Mouse (Mus musculus): ENCODE results near the gene Lef1. TPM values are rescaled to one million over a fixed set of nuclear protein-coding genes. Genes with fewer than 3 reads are reported as not detected.

Lef1 gene
- total RNA-seq, 1 experiment: 11.1 TPM

DNA sequence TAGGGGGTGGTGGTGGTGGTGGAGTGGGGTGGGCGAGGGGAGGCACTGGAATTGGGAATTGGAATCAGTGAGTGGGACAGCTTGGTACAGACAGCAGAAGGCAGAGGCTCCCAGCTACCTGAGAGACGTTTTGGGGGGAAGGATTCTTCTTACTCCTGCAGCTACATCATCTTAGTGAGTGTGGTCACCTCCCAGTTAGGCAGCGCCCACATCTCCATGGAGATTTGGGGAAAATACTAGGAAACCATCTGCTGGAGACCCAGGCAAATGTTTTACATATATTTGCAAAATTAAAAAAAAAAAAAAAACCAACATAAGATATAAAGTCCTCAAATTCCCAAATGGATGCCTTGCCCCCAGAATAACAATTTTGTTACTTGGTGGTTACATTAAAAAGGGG is 88.7 kb downstream of the Lef1 start:
- DNase-seq (ENCODE audit: low read depth, low spot score): no peak
- Histone ChIP-seq H3K9ac (ENCODE audit: insufficient read depth, low read depth, low read length, poor library complexity, severe bottlenecking) (no peak overlapping the region), H3K27ac (ENCODE audit: insufficient read depth, low read depth, low read length, poor library complexity, severe bottlenecking) (no peak overlapping the region), H3K4me3 (ENCODE audit: insufficient read depth in 1 of 2, low read depth in 1 of 2, low read length in 2 of 2, poor library complexity in 1 of 2, severe bottlenecking in 1 of 2) (no peak overlapping the region), H3K4me1 (ENCODE audit: control insufficient read depth in 2 of 2, insufficient read depth in 2 of 2, low read length in 2 of 2, poor library complexity in 1 of 2) (peaks cover 0 to 7% of the 10 kb centered on the region in 2 experiments; a peak in 2 of 4 replicates), H3K9me3 (ENCODE audit: control insufficient read depth, insufficient read depth, low read depth, low read length) (no peaks in the 10 kb centered on the region), H3K36me3 (ENCODE audit: control insufficient read depth, insufficient read depth, low read length, poor library complexity, severe bottlenecking) (peaks cover 1% of the 10 kb centered on the region; the same call in 1 of the 2 replicates)
- in situ Hi-C loops (cut with MboI; ENCODE audit: low sequenced_read_pairs in 2 of 2, unreplicated experiment in 2 of 2): no loop called here
- no peak for TF ChIP-seq ZC3H11A (IDR thresholded peaks at IDR 0.05; ENCODE audit: borderline replicate concordance, low read depth, low read length)
- no peak for TF ChIP-seq ZNF384 (IDR thresholded peaks at IDR 0.05; ENCODE audit: low read depth, low read length)
- TF ChIP-seq HCFC1 (IDR thresholded peaks at IDR 0.05; ENCODE audit: borderline replicate concordance, insufficient read depth, low read length): no peak

DNA sequence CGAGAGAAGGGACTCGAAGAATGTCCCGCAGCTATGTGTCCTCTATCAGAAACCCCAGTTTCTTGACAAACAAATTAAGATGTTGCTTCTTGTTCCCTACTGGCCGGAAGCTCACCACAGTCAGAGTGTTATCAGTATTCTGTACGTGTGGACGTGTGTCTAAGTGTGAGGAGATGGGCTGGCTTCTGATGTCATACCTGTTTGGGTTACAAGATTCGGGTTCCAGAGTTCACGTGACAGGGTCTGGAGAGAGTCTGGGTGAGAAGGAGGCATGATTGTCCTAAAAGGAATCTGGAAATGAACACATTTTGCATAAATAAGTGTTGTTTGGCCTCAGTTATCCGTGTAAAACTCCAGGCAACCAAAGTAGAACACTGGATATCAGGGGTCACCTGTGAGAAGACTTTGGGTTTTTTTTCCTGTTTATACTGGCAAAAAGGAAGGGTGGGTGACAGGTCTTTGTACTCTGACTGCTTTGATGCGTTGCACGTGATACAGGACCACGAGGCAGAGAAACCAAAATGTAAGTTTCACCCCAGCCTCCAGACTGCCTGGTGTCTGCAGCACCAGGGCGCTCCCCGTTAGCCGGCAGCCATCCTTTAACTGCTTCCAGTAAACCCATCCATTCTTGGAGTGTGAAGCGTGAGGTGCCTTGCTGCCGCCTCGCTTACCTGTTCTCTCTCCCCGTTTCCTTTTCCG is 89.5 kb downstream of the Lef1 start:
- in situ Hi-C loops (cut with MboI; ENCODE audit: low sequenced_read_pairs in 2 of 2, unreplicated experiment in 2 of 2): no loop called here
- TF ChIP-seq CHD2 (IDR thresholded peaks at IDR 0.05; ENCODE audit: low read depth, low read length): no peak
- TF ChIP-seq HCFC1 (IDR thresholded peaks at IDR 0.05; ENCODE audit: borderline replicate concordance, insufficient read depth, low read length): no peak
- no peak for TF ChIP-seq MAFK (IDR thresholded peaks at IDR 0.05; ENCODE audit: insufficient read depth, low read depth, low read length)
- Histone ChIP-seq H3K4me3 (ENCODE audit: insufficient read depth in 1 of 2, low read depth in 1 of 2, low read length in 2 of 2, poor library complexity in 1 of 2, severe bottlenecking in 1 of 2) (peak overlapping the region in 1 of 2 experiments; percentile 11; a peak in 1 of 4 replicates), H3K9ac (ENCODE audit: insufficient read depth, low read depth, low read length, poor library complexity, severe bottlenecking) (peak overlapping the region; percentile 51; the same call in 1 of the 2 replicates), H3K4me1 (ENCODE audit: control insufficient read depth in 2 of 2, insufficient read depth in 2 of 2, low read length in 2 of 2, poor library complexity in 1 of 2) (peaks cover 0 to 7% of the 10 kb centered on the region in 2 experiments; a peak in 2 of 4 replicates), H3K27ac (ENCODE audit: insufficient read depth, low read depth, low read length, poor library complexity, severe bottlenecking) (no peak overlapping the region), H3K9me3 (ENCODE audit: control insufficient read depth, insufficient read depth, low read depth, low read length) (no peaks in the 10 kb centered on the region), H3K36me3 (ENCODE audit: control insufficient read depth, insufficient read depth, low read length, poor library complexity, severe bottlenecking) (peaks cover 4% of the 10 kb centered on the region; the same call in 1 of the 2 replicates)
- no peak for DNase-seq (ENCODE audit: low read depth, low spot score)

DNA sequence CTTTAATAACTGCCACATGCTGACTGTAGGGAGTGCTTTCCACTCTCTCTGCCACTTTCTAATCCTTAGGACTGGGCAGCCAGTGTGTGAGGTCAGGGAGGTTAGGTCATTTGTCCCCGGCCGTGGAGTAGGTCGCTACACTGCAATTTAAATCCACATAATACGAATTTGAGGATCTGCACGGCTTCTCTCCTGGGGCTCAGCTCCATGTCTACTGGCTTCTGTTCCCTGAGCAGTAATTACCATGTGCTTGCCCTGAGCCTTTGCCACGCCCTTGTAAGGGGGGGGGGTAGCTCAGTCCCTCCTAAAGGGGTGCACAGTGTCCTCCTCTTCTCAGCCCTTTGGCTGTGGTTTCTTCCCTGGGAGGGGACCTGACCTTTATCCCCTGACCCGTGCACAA is 92.0 kb downstream of the Lef1 start:
- no peak overlapping the region for H3K9ac ChIP-seq (ENCODE audit: insufficient read depth, low read depth, low read length, poor library complexity, severe bottlenecking)
- H3K4me1 ChIP-seq (ENCODE audit: control insufficient read depth in 2 of 2, insufficient read depth in 2 of 2, low read length in 2 of 2, poor library complexity in 1 of 2): peaks cover 0 to 9% of the 10 kb centered on the region in 2 experiments; a peak in 2 of 4 replicates
- in situ Hi-C loops (cut with MboI; ENCODE audit: low sequenced_read_pairs in 2 of 2, unreplicated experiment in 2 of 2): no loop called here
- H3K27ac ChIP-seq (ENCODE audit: insufficient read depth, low read depth, low read length, poor library complexity, severe bottlenecking): no peak overlapping the region
- no peak overlapping the region for H3K4me3 ChIP-seq (ENCODE audit: insufficient read depth in 1 of 2, low read depth in 1 of 2, low read length in 2 of 2, poor library complexity in 1 of 2, severe bottlenecking in 1 of 2)
- H3K36me3 ChIP-seq (ENCODE audit: control insufficient read depth, insufficient read depth, low read length, poor library complexity, severe bottlenecking): peaks cover 4% of the 10 kb centered on the region; the same call in 1 of the 2 replicates
- no peak for DNase-seq (ENCODE audit: low read depth, low spot score)
- no peak for TF ChIP-seq ZNF384 (IDR thresholded peaks at IDR 0.05; ENCODE audit: low read depth, low read length)
- no peak for TF ChIP-seq ZC3H11A (IDR thresholded peaks at IDR 0.05; ENCODE audit: borderline replicate concordance, low read depth, low read length)
- no peak for TF ChIP-seq HCFC1 (IDR thresholded peaks at IDR 0.05; ENCODE audit: borderline replicate concordance, insufficient read depth, low read length)
- TF ChIP-seq MAFK (IDR thresholded peaks at IDR 0.05; ENCODE audit: insufficient read depth, low read depth, low read length): no peak
- TF ChIP-seq CHD2 (IDR thresholded peaks at IDR 0.05; ENCODE audit: low read depth, low read length): no peak
- H3K9me3 ChIP-seq (ENCODE audit: control insufficient read depth, insufficient read depth, low read depth, low read length): no peaks in the 10 kb centered on the region

DNA sequence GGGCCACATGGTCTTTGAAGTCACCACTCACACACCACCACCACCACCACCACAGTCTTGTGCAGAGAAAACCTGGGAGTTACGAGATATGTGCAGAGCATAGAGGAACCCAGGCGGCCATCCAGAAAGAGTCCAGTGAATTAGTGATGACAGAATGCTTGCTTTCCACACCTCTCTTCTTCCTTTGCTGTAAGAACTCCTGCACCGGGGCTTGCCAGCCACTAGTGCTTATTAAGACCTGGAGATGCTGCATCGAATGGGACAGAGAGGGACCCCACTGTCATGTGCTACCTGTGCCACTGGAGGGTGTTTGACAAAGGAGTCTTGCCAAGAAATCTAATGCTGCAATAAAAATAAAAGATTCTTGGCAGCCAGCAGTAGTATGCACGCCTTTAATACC is 97.6 kb downstream of the Lef1 start:
- no peak overlapping the region for H3K27ac ChIP-seq (ENCODE audit: insufficient read depth, low read depth, low read length, poor library complexity, severe bottlenecking)

More for the DNA sequence above, 97.6 kb downstream of the Lef1 start:
- no peak for DNase-seq (ENCODE audit: low read depth, low spot score)
- in situ Hi-C loops (cut with MboI; ENCODE audit: low sequenced_read_pairs in 2 of 2, unreplicated experiment in 2 of 2): no loop called here
- Histone ChIP-seq H3K9me3 (ENCODE audit: control insufficient read depth, insufficient read depth, low read depth, low read length) (no peaks in the 10 kb centered on the region), H3K9ac (ENCODE audit: insufficient read depth, low read depth, low read length, poor library complexity, severe bottlenecking) (no peak overlapping the region), H3K4me1 (ENCODE audit: control insufficient read depth in 2 of 2, insufficient read depth in 2 of 2, low read length in 2 of 2, poor library complexity in 1 of 2) (peaks cover 0 to 2% of the 10 kb centered on the region in 2 experiments; a peak in 1 of 4 replicates), H3K4me3 (ENCODE audit: insufficient read depth in 1 of 2, low read depth in 1 of 2, low read length in 2 of 2, poor library complexity in 1 of 2, severe bottlenecking in 1 of 2) (no peak overlapping the region), H3K36me3 (ENCODE audit: control insufficient read depth, insufficient read depth, low read length, poor library complexity, severe bottlenecking) (peaks cover 3% of the 10 kb centered on the region; the same call in 1 of the 2 replicates)
- TF ChIP-seq CHD2 (IDR thresholded peaks at IDR 0.05; ENCODE audit: low read depth, low read length) (no peak), MAFK (IDR thresholded peaks at IDR 0.05; ENCODE audit: insufficient read depth, low read depth, low read length) (no peak), ZC3H11A (IDR thresholded peaks at IDR 0.05; ENCODE audit: borderline replicate concordance, low read depth, low read length) (no peak), ZNF384 (IDR thresholded peaks at IDR 0.05; ENCODE audit: low read depth, low read length) (no peak), HCFC1 (IDR thresholded peaks at IDR 0.05; ENCODE audit: borderline replicate concordance, insufficient read depth, low read length) (no peak)

All from ES-E14 (cell line).